8 mouse cellular contexts compared by ENCODE assay signal in the genomic region with DNA sequence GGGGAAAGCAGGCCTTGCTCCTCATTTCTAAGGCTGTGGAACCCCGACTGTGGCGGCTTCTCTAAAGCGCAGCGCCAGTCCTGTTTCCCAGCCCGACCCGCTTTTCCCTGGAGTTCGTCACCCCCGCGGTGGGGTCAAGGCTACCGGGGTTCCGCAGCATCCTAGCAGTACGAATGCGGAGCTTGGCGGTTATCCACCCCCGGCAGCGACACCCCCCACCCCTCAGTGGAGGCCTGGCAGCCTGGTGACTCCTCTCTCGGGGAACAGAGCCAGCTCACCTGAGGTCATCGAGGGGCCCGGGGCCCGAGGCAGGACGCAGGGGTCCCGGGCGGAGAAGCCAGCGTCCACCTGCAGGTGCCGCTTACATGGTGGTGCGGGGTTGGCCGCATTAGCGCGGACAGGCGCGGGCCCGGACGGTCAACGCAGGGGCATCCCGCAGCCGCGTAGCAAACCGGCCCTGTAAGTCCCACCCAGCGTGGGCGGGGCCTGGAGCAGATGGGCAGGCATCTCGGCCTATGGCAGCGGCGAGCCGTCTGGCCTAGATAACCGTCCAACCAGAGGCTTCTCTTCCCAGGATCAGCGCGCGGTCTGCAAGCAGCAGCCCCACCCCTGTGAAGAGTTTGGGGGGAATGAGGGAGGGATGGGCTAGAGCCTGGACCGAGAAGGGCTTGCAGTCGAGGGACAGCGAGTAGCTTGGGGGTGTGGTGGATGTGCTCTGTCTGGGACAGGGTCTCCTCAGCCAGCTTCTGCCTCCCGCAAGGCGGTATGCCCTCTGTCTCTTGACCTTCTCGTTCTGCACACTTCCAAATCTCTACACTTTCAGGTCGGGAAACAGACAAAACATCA. TPM values are rescaled to one million over a fixed set of nuclear protein-coding genes. Genes with fewer than 3 reads are reported as not detected.
DNase-seq lines count a peak whose midpoint lies in the region; ATAC-seq and TF ChIP-seq lines count a peak whose summit lies in the region.

A gene (minus strand): TSS at position 468 of the 846 bp plus-strand sequence.

- DNase-seq in 3134 (ENCODE audit: extremely low read depth, insufficient read length, low spot score) = peak; percentile 98
- peak; percentile 97 to 98 for DNase-seq in adrenal gland, postnatal 36 days
- peak; percentile 98 to 99 for DNase-seq in heart, adult 2 months
- DNase-seq in kidney, adult 9 months = peak; percentile 98
- peak; percentile 95 for DNase-seq in limb, embryonic 14.5 days (ENCODE audit: low spot score)
- peak; percentile 98 for DNase-seq in midbrain, postnatal 0 days (ENCODE audit: low spot score)
- DNase-seq in spleen, postnatal 14 days (ENCODE audit: low spot score in 2 of 2) = peak; percentile 95 to 96

- no peaks in the 10 kb centered on the region for H3K9me3 ChIP-seq in embryonic facial prominence, embryonic 13.5 days
- H3K9me3 ChIP-seq in limb, embryonic 14.5 days (ENCODE audit: control insufficient read depth, low read length) = no peaks in the 10 kb centered on the region
- H3K9me3 ChIP-seq in midbrain, postnatal 0 days (ENCODE audit: low read length) = no peaks in the 10 kb centered on the region

- H3K79me2 ChIP-seq in heart, adult 2 months (replicated peaks; ENCODE audit: control insufficient read depth, insufficient read depth, low read length) = no peaks in the 10 kb centered on the region

- TF ChIP-seq EP300 in heart, adult 2 months (IDR thresholded peaks at IDR 0.05; ENCODE audit: insufficient read depth, low read depth, low read length) = 0 out of 2 replicates have a peak, but pooled peaks have one; percentile 34

- ATAC-seq in embryonic facial prominence, embryonic 13.5 days (ENCODE audit: insufficient number of reproducible peaks, insufficient read depth, low FRiP score, low TSS enrichment, low read depth) = peak; percentile 85
- ATAC-seq in limb, embryonic 14.5 days (ENCODE audit: low FRiP score, low read depth) = peak; percentile 89
- peak; percentile 80 for ATAC-seq in midbrain, postnatal 0 days (ENCODE audit: low FRiP score)

- TF ChIP-seq CTCF in heart, adult 2 months (IDR thresholded peaks at IDR 0.05) = no peak
- peak; percentile 6; the same call in 1 of the 2 replicates for TF ChIP-seq CTCF in midbrain, postnatal 0 days (IDR thresholded peaks at IDR 0.05)

- peaks cover 30% of the 10 kb centered on the region for H3K36me3 ChIP-seq in embryonic facial prominence, embryonic 13.5 days
- no peaks in the 10 kb centered on the region for H3K36me3 ChIP-seq in heart, adult 2 months (ENCODE audit: control insufficient read depth, insufficient read depth, low read length)
- peaks cover 30% of the 10 kb centered on the region for H3K36me3 ChIP-seq in limb, embryonic 14.5 days (ENCODE audit: control insufficient read depth, insufficient read depth, low read length)
- H3K36me3 ChIP-seq in midbrain, postnatal 0 days (ENCODE audit: insufficient read depth, low read length) = peaks cover 19% of the 10 kb centered on the region

- H3K4me2 ChIP-seq in embryonic facial prominence, embryonic 13.5 days = peak within 1 kb of the TSS; percentile 90
- H3K4me2 ChIP-seq in limb, embryonic 14.5 days (replicated peaks; ENCODE audit: low read depth, low read length, severe bottlenecking) = peak within 1 kb of the TSS; percentile 83
- H3K4me2 ChIP-seq in midbrain, postnatal 0 days (ENCODE audit: low read depth, low read length, poor library complexity, severe bottlenecking) = peak within 1 kb of the TSS; percentile 86

- peak within 1 kb of the TSS; percentile 90 for H3K4me3 ChIP-seq in embryonic facial prominence, embryonic 13.5 days
- peak within 1 kb of the TSS; percentile 73 for H3K4me3 ChIP-seq in heart, adult 2 months
- peak within 1 kb of the TSS; percentile 85 for H3K4me3 ChIP-seq in limb, embryonic 14.5 days (replicated peaks; ENCODE audit: low read length)
- H3K4me3 ChIP-seq in midbrain, postnatal 0 days (ENCODE audit: low read depth, low read length) = peak within 1 kb of the TSS; percentile 94

- peak within 1 kb of the TSS; percentile 87 for H3K27ac ChIP-seq in embryonic facial prominence, embryonic 13.5 days
- H3K27ac ChIP-seq in heart, adult 2 months = peak within 1 kb of the TSS; percentile 87
- H3K27ac ChIP-seq in limb, embryonic 14.5 days (replicated peaks; ENCODE audit: low read depth, low read length) = peak within 1 kb of the TSS; percentile 61
- peak within 1 kb of the TSS; percentile 82 for H3K27ac ChIP-seq in midbrain, postnatal 0 days (ENCODE audit: low read depth, low read length)

- under 1% methylated on average over 55 of the region's 55 CpGs for WGBS in embryonic facial prominence, embryonic 13.5 days
- under 1% methylated on average over 55 of the region's 55 CpGs for WGBS in heart, adult 2 months
- 1% methylated on average over 46 of the region's 55 CpGs for WGBS in limb, embryonic 14.5 days
- WGBS in midbrain, postnatal 0 days = under 1% methylated on average over 55 of the region's 55 CpGs

- TF ChIP-seq POLR2A in heart, adult 2 months (IDR thresholded peaks at IDR 0.05; ENCODE audit: insufficient read depth, low read depth, low read length) = peak; percentile 68
- 0 out of 2 replicates have a peak, but pooled peaks have one; percentile 28 for TF ChIP-seq POLR2A in limb, embryonic 14.5 days (IDR thresholded peaks at IDR 0.05; ENCODE audit: borderline replicate concordance, extremely low read depth, insufficient read depth, insufficient read length)

- H3K27me3 ChIP-seq in embryonic facial prominence, embryonic 13.5 days = no peaks in the 10 kb centered on the region
- no peaks in the 10 kb centered on the region for H3K27me3 ChIP-seq in heart, adult 2 months (ENCODE audit: control insufficient read depth, insufficient read depth, low read length)
- no peaks in the 10 kb centered on the region for H3K27me3 ChIP-seq in limb, embryonic 14.5 days (ENCODE audit: control insufficient read depth, insufficient read depth, low read length)
- no peaks in the 10 kb centered on the region for H3K27me3 ChIP-seq in midbrain, postnatal 0 days (ENCODE audit: insufficient read depth, low read length)

- intact Hi-C loops in heart, adult 2 months (cut with DNase I) = loop anchor here (1.0 to 5.0 kb wide), 3 partner anchors 22 to 129 kb away; a partner anchor contains a TSS

- peak within 1 kb of the TSS; percentile 80 for H3K9ac ChIP-seq in embryonic facial prominence, embryonic 13.5 days
- H3K9ac ChIP-seq in heart, adult 2 months (ENCODE audit: low read depth, low read length) = peak within 1 kb of the TSS; percentile 82
- peak within 1 kb of the TSS; percentile 76 for H3K9ac ChIP-seq in limb, embryonic 14.5 days (ENCODE audit: low read depth, low read length, severe bottlenecking)
- H3K9ac ChIP-seq in midbrain, postnatal 0 days (replicated peaks; ENCODE audit: low read length, poor library complexity, severe bottlenecking) = peak within 1 kb of the TSS; percentile 93

- H3K4me1 ChIP-seq in embryonic facial prominence, embryonic 13.5 days = peaks cover 30% of the 10 kb centered on the region
- H3K4me1 ChIP-seq in heart, adult 2 months (ENCODE audit: control insufficient read depth, insufficient read depth, low read length) = peaks cover 8% of the 10 kb centered on the region
- H3K4me1 ChIP-seq in limb, embryonic 14.5 days (ENCODE audit: control insufficient read depth, insufficient read depth, low read length) = peaks cover 20% of the 10 kb centered on the region
- H3K4me1 ChIP-seq in midbrain, postnatal 0 days (ENCODE audit: insufficient read depth, low read length) = peaks cover 5% of the 10 kb centered on the region; the same call in 1 of the 2 replicates

RNA-seq across cellular contexts. Expression of the gene that starts here (rescaled TPM):
- 10 to 100 TPM; 56.6 to 81.2 TPM for total RNA-seq in adrenal gland, postnatal 36 days (2021)
- polyA plus RNA-seq in embryonic facial prominence, embryonic 13.5 days (2015; fragmentation: Nextera tagmentation; extraction: Ambion mirVana) = 61.4 and 69.5 TPM in 2 replicates
- total RNA-seq in heart, adult 2 months (2021) = 10 to 100 TPM; 25.8 to 26.5 TPM
- 30.4 and 38.3 TPM in 2 replicates for polyA plus RNA-seq in heart, adult 2 months (2012; rRNA removed)
- 72.6 and 88.1 TPM in 2 replicates for polyA plus RNA-seq in limb, embryonic 14.5 days (2012; rRNA removed)
- polyA plus RNA-seq in limb, embryonic 14.5 days (2014; fragmentation: Nextera tagmentation; extraction: Ambion mirVana) = 48.6 and 57.1 TPM in 2 replicates
- 289 and 323 TPM in 2 replicates for total RNA-seq in midbrain, postnatal 0 days (2014; rRNA removed)
- 205 and 213 TPM in 2 replicates for polyA plus RNA-seq in midbrain, postnatal 0 days (2015; fragmentation: Nextera tagmentation; extraction: Ambion mirVana)

Comparison
In these comparisons a context has a peak if more than half of its experiments do, and no peak if none do; other contexts are left out.
1. Peak in every context shown above with its lines: DNase-seq, ATAC-seq, H3K4me3 ChIP-seq and H3K27ac ChIP-seq.